Mouse (Mus musculus) liver, embryonic 16.5 days (tissue): ENCODE data around the gene Mrpl20. TPM values are rescaled to one million over a fixed set of nuclear protein-coding genes. Genes with fewer than 3 reads are reported as not detected.
A peak's percentile ranks its signal among the peaks of the same experiment; 100 is the strongest.

ENCODE experiments used
- ATAC-seq: fragments of 200-750 bp; cut with Nextera tagmentation; 2 replicates; pipeline ENCODE4 v1.8.0; 2017; ENCODE audit warnings: low read depth, mild to moderate bottlenecking, moderate number of reproducible peaks, moderate library complexity
- H3K27ac ChIP-seq: fragments of 300-500 bp; sonication (generic); 2 replicates; pipeline ENCODE4 v1.5.1; 2014; ENCODE audit warnings: mild to moderate bottlenecking, low read length
- H3K27me3 ChIP-seq: fragments of 300-500 bp; sonication (generic); 2 replicates; pipeline ENCODE4 v1.6.1; 2014; ENCODE audit warnings: low read depth, low read length, mixed read lengths; ENCODE audit not compliant: control insufficient read depth, insufficient read depth
- H3K36me3 ChIP-seq: fragments of 300-500 bp; sonication (generic); 2 replicates; pipeline ENCODE4 v1.6.1; 2014; ENCODE audit warnings: mild to moderate bottlenecking; ENCODE audit not compliant: control insufficient read depth, insufficient read depth
- H3K4me1 ChIP-seq: fragments of 300-500 bp; sonication (generic); 2 replicates; pipeline ENCODE4 v1.6.1; 2014; ENCODE audit warnings: low read depth, low read length, mixed read lengths; ENCODE audit not compliant: control insufficient read depth
- H3K4me2 ChIP-seq: fragments of 300-500 bp; sonication (generic); 2 replicates; pipeline ENCODE4 v1.6.1; 2014; ENCODE audit warnings: low read depth, low read length, mixed read lengths
- H3K4me3 ChIP-seq: fragments of 300-500 bp; sonication (generic); 2 replicates; pipeline ENCODE4 v1.5.1; 2014; ENCODE audit warnings: low read depth, mild to moderate bottlenecking, low read length
- H3K9ac ChIP-seq: fragments of 300-500 bp; sonication (generic); 2 replicates; pipeline ENCODE4 v1.6.1; 2014; ENCODE audit warnings: low read depth, low read length
- H3K9me3 ChIP-seq: fragments of 300-500 bp; sonication (generic); replicated peaks from 2 replicates; pipeline ENCODE4 v1.6.1; 2016; ENCODE audit warnings: low read length; ENCODE audit not compliant: control insufficient read depth
- whole genome bisulfite sequencing: fragments of 180-500 bp; shearing (Covaris S2); extraction: QIAGEN DNeasy Blood & Tissue Kit; methylation state at CpG from one replicate; pipeline ENCODE4 v1.1.7; 2014; ENCODE audit not compliant: insufficient replicate concordance; 5-methylcytosine and 5-hydroxymethylcytosine counted together
- polyA plus RNA-seq: library from polyadenylated mRNA; unstranded; fragments of >200 nt; fragmentation: Nextera tagmentation; extraction: Ambion mirVana; gene quantifications from 2 replicates; pipeline ENCODE4 v1.2.1, GENCODE M21; 2015

Mrpl20 gene
- polyA plus RNA-seq, 1 experiment from 2014 or later, result 115 TPM

- Histone ChIP-seq H3K9ac (no peak overlapping the region), H3K36me3 (no peaks in the 10 kb centered on the region), H3K27me3 (peaks cover 25% of the 10 kb centered on the region), H3K4me1 (peaks cover 29% of the 10 kb centered on the region), H3K27ac (no peak overlapping the region), H3K4me3 (no peak overlapping the region), H3K4me2 (no peak overlapping the region), H3K9me3 (no peaks in the 10 kb centered on the region)
- 74% methylated on average over 5 of the region's 5 CpGs for WGBS
- no peak for ATAC-seq
These were observed 40.6 kb downstream of the Mrpl20 start for GRCm38 (mm10) chr4:155843231-155843630.

GRCm38 (mm10) chr4:155846871-155847578, 44.3 kb downstream of the Mrpl20 start, which contains the start of gene Dvl1:
Gene Dvl1 (plus strand): TSS chr4:155847402.
- Histone ChIP-seq H3K27me3 (peaks cover 8% of the 10 kb centered on the region), H3K9me3 (no peaks in the 10 kb centered on the region), H3K4me3 (peak within 1 kb of the TSS; percentile 87), H3K27ac (peak within 1 kb of the TSS; percentile 79), H3K36me3 (no peaks in the 10 kb centered on the region), H3K4me1 (peaks cover 33% of the 10 kb centered on the region), H3K9ac (peak within 1 kb of the TSS; percentile 95), H3K4me2 (peak within 1 kb of the TSS; percentile 98)
- peak; percentile 92 for ATAC-seq
- WGBS, result 3% methylated on average over 61 of the region's 65 CpGs

- no peaks in the 10 kb centered on the region for H3K36me3 ChIP-seq
- 1% methylated on average over 68 of the region's 69 CpGs for WGBS
- H3K27ac ChIP-seq, result peak overlapping the region; percentile 79
- peaks cover 3% of the 10 kb centered on the region for H3K27me3 ChIP-seq
- H3K9ac ChIP-seq, result peak overlapping the region; percentile 95
- H3K4me3 ChIP-seq, result peak overlapping the region; percentile 87
- peaks cover 33% of the 10 kb centered on the region for H3K4me1 ChIP-seq
- H3K9me3 ChIP-seq, result no peaks in the 10 kb centered on the region
- peak overlapping the region; percentile 98 for H3K4me2 ChIP-seq
- peak; percentile 63 for ATAC-seq
These were observed 45.1 kb downstream of the Mrpl20 start for GRCm38 (mm10) chr4:155847591-155848352.

GRCm38 (mm10) chr4:155848434-155849095, 45.9 kb downstream of the Mrpl20 start:
- H3K27me3 ChIP-seq, result no peaks in the 10 kb centered on the region
- H3K27ac ChIP-seq, result no peak overlapping the region
- WGBS, result 49% methylated on average over 7 of the region's 7 CpGs
- no peaks in the 10 kb centered on the region for H3K36me3 ChIP-seq
- peak overlapping the region; percentile 87 for H3K4me3 ChIP-seq
- H3K9ac ChIP-seq, result peak overlapping the region; percentile 95
- H3K4me2 ChIP-seq, result peak overlapping the region; percentile 98
- H3K9me3 ChIP-seq, result no peaks in the 10 kb centered on the region
- no peak for ATAC-seq
- H3K4me1 ChIP-seq, result peaks cover 33% of the 10 kb centered on the region

- Histone ChIP-seq H3K9me3 (no peaks in the 10 kb centered on the region), H3K9ac (peak overlapping the region; percentile 2), H3K4me2 (peak overlapping the region; percentile 98), H3K4me1 (peaks cover 33% of the 10 kb centered on the region), H3K27me3 (no peaks in the 10 kb centered on the region), H3K27ac (no peak overlapping the region), H3K4me3 (no peak overlapping the region), H3K36me3 (no peaks in the 10 kb centered on the region)
- 68% methylated on average over 2 of the region's 2 CpGs for WGBS
- no peak for ATAC-seq
These were observed 46.7 kb downstream of the Mrpl20 start for GRCm38 (mm10) chr4:155849391-155849790.

- peak overlapping the region; percentile 2; the same call in 1 of the 2 replicates for H3K9ac ChIP-seq
- H3K9me3 ChIP-seq, result no peaks in the 10 kb centered on the region
- ATAC-seq, result no peak
- 54% methylated on average over 3 of the region's 3 CpGs for WGBS
- no peak overlapping the region for H3K27ac ChIP-seq
- no peak overlapping the region for H3K4me2 ChIP-seq
- H3K27me3 ChIP-seq, result no peaks in the 10 kb centered on the region
- peaks cover 3% of the 10 kb centered on the region; the same call in 1 of the 2 replicates for H3K36me3 ChIP-seq
- H3K4me1 ChIP-seq, result peaks cover 33% of the 10 kb centered on the region
- no peak overlapping the region for H3K4me3 ChIP-seq
These were observed 47.2 kb downstream of the Mrpl20 start for GRCm38 (mm10) chr4:155849792-155850451.

GRCm38 (mm10) chr4:155851368-155851767, 48.7 kb downstream of the Mrpl20 start:
- no peak for ATAC-seq
- Histone ChIP-seq H3K27ac (no peak overlapping the region), H3K4me1 (peaks cover 40% of the 10 kb centered on the region), H3K36me3 (peaks cover 9% of the 10 kb centered on the region), H3K9me3 (no peaks in the 10 kb centered on the region), H3K9ac (no peak overlapping the region), H3K4me3 (no peak overlapping the region), H3K4me2 (no peak overlapping the region), H3K27me3 (no peaks in the 10 kb centered on the region)
- WGBS, result 76% methylated on average over 3 of the region's 3 CpGs

GRCm38 (mm10) chr4:155851951-155852411, 49.3 kb downstream of the Mrpl20 start:
- no peak for ATAC-seq
- Histone ChIP-seq H3K36me3 (peaks cover 9% of the 10 kb centered on the region), H3K27me3 (no peaks in the 10 kb centered on the region), H3K9ac (no peak overlapping the region), H3K4me1 (peaks cover 39% of the 10 kb centered on the region), H3K4me3 (no peak overlapping the region), H3K9me3 (no peaks in the 10 kb centered on the region), H3K4me2 (no peak overlapping the region), H3K27ac (no peak overlapping the region)
- WGBS, result 61% methylated on average over 2 of the region's 2 CpGs
